Mouse (Mus musculus) layer of hippocampus, adult 2 months (tissue): ENCODE measurements at regions not wholly inside any gene's neighbourhood (a gene's known extent, or its start where the extent isn't known, plus 50 kb on each side); places are given as distances from the start of the nearest gene placed in this dataset.
"Not testable (repeated sequence)": the region's sequence is repeated elsewhere in the genome, so short reads cannot be mapped to it uniquely, and the experiment has no call there.

Experiments used
- DNase-seq, 2 experiments: peaks; one replicate each; pipeline ENCODE4 v3.0.0; 2022; ENCODE audit warnings: low spot score in 2 of 2
- H3K27ac ChIP-seq: fragments of 200-600 bp; 2 replicates; pipeline ENCODE4 v1.8.1; 2022
- H3K4me3 ChIP-seq: fragments of 200-600 bp; 2 replicates; pipeline ENCODE4 v1.8.1; 2022; ENCODE audit warnings: mild to moderate bottlenecking
- CTCF ChIP-seq: fragments of 200-600 bp; conservative IDR thresholded peaks from 2 replicates; pipeline ENCODE4 v1.8.1; 2022; ENCODE audit warnings: antibody characterized with exemption, mild to moderate bottlenecking, moderate library complexity

- Histone ChIP-seq H3K4me3 (no peak overlapping the region), H3K27ac (no peak overlapping the region)
- no peak for DNase-seq
- TF ChIP-seq CTCF, result no peak
Measured at GRCm38 (mm10) chr10:10116442-10116841, 215.6 kb upstream of the Stxbp5 start.

GRCm38 (mm10) chr10:10113256-10113655 is 212.4 kb upstream of the Stxbp5 start:
- DNase-seq, result no peak
- TF ChIP-seq CTCF, result no peak
- Histone ChIP-seq H3K27ac (peak overlapping the region; percentile 12; the same call in 1 of the 2 replicates), H3K4me3 (no peak overlapping the region)

- H3K27ac ChIP-seq, result no peak overlapping the region
- no peak for DNase-seq
- H3K4me3 ChIP-seq, result no peak overlapping the region
- no peak for TF ChIP-seq CTCF
Measured at GRCm38 (mm10) chr10:10111055-10111454, 210.2 kb upstream of the Stxbp5 start.

- Histone ChIP-seq H3K27ac (peak overlapping the region; percentile 59; the same call in 1 of the 2 replicates), H3K4me3 (no peak overlapping the region)
- no peak for TF ChIP-seq CTCF
- no peak for DNase-seq
Measured at GRCm38 (mm10) chr10:10109867-10110266, 209.0 kb upstream of the Stxbp5 start.

GRCm38 (mm10) chr10:10107123-10107525 is 206.2 kb upstream of the Stxbp5 start:
- Histone ChIP-seq H3K4me3 (no peak overlapping the region), H3K27ac (peak overlapping the region; percentile 88)
- peak; percentile 83 to 91 for DNase-seq
- TF ChIP-seq CTCF, result 0 out of 2 replicates have a peak, but pooled peaks have one; percentile 18

GRCm38 (mm10) chr10:10106646-10107045 is 205.8 kb upstream of the Stxbp5 start:
- DNase-seq, result no peak
- Histone ChIP-seq H3K4me3 (no peak overlapping the region), H3K27ac (peak overlapping the region; percentile 88)
- TF ChIP-seq CTCF, result no peak

- no peak overlapping the region for H3K27ac ChIP-seq
- no peak for TF ChIP-seq CTCF
- no peak for DNase-seq
- H3K4me3 ChIP-seq, result no peak overlapping the region
Measured at GRCm38 (mm10) chr10:10101641-10102040, 200.8 kb upstream of the Stxbp5 start.

GRCm38 (mm10) chr10:10098521-10098920 is 197.6 kb upstream of the Stxbp5 start:
- H3K4me3 ChIP-seq, result no peak overlapping the region
- H3K27ac ChIP-seq, result no peak overlapping the region
- DNase-seq, result no peak
- no peak for TF ChIP-seq CTCF

- no peak overlapping the region for H3K4me3 ChIP-seq
- no peak for TF ChIP-seq CTCF
- H3K27ac ChIP-seq, result peak overlapping the region; percentile 83
- DNase-seq, result no peak
Measured at GRCm38 (mm10) chr10:10094113-10094512, 193.2 kb upstream of the Stxbp5 start.

GRCm38 (mm10) chr10:10093713-10094112 is 192.8 kb upstream of the Stxbp5 start:
- DNase-seq, result peak; percentile 42 to 51
- Histone ChIP-seq H3K27ac (peak overlapping the region; percentile 83), H3K4me3 (no peak overlapping the region)
- no peak for TF ChIP-seq CTCF

GRCm38 (mm10) chr10:10085934-10086333 is 185.1 kb upstream of the Stxbp5 start:
- Histone ChIP-seq H3K4me3 (no peak overlapping the region), H3K27ac (peak overlapping the region; percentile 46; the same call in 1 of the 2 replicates)
- TF ChIP-seq CTCF, result no peak
- no peak for DNase-seq

- no peak for DNase-seq
- no peak for TF ChIP-seq CTCF
- Histone ChIP-seq H3K4me3 (no peak overlapping the region), H3K27ac (no peak overlapping the region)
Measured at GRCm38 (mm10) chr10:10070146-10070545, 169.3 kb upstream of the Stxbp5 start.

- not testable (repeated sequence) for DNase-seq, H3K27ac ChIP-seq, H3K4me3 ChIP-seq
Measured at GRCm38 (mm10) chr10:10069704-10070103, 168.8 kb upstream of the Stxbp5 start.

- H3K27ac ChIP-seq, result no peak overlapping the region
- no peak for DNase-seq
- no peak overlapping the region for H3K4me3 ChIP-seq
- TF ChIP-seq CTCF, result no peak
Measured at GRCm38 (mm10) chr10:10046753-10047152, 145.9 kb upstream of the Stxbp5 start.

GRCm38 (mm10) chr10:10046318-10046717 is 145.4 kb upstream of the Stxbp5 start:
- Histone ChIP-seq H3K27ac (no peak overlapping the region), H3K4me3 (no peak overlapping the region)
- DNase-seq, result no peak
- TF ChIP-seq CTCF, result no peak
